Mouse (Mus musculus): Measurements from ENCODE around the gene Ripply3. TPM values are rescaled to one million over a fixed set of nuclear protein-coding genes. Genes with fewer than 3 reads are reported as not detected.

Gene Ripply3
- total and polyA plus RNA-seq, 2 experiments from 2014 or later = 0.20 TPM; not detected in 1

DNA sequence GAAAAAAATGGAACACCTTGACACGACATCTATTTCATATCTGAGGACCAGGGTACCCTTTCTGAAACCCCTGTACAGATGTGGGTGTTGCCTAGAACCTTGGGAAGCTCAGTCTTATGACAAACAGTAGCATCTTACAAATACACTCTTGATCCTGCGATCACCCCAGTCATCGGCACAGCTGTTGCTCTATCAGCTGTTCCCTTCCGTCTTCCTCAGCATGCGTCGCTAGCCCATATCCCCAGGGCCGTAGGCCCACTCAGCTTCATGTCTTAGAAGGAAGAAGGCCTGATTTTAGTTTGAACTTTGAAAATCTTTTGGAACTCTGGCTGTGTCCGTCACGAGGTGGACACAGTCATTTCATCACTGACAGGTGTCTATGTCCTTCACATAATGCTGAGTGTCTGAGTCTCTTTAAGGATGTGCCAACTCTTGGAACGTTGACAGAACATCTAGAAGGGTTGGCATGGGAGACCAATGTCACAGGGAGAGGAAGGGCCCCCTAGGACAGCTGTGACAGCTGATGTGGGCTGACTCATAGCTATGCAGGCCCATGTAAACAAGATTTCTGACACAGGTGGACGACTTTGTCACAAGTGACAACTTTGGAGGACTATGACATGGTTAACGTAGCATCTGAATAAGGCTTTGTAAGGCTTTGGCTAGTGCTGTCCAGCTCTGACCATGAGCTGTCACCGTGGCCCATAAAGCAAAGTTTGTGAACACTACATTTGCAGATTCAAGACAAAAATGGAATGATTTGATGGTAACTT lies 32.5 kb downstream of the Ripply3 start:
- no peak for ATAC-seq (ENCODE audit: low FRiP score)
- WGBS = 86% methylated on average over 13 of the region's 13 CpGs
- no peak for TF ChIP-seq CTCF (IDR thresholded peaks at IDR 0.05)

DNA sequence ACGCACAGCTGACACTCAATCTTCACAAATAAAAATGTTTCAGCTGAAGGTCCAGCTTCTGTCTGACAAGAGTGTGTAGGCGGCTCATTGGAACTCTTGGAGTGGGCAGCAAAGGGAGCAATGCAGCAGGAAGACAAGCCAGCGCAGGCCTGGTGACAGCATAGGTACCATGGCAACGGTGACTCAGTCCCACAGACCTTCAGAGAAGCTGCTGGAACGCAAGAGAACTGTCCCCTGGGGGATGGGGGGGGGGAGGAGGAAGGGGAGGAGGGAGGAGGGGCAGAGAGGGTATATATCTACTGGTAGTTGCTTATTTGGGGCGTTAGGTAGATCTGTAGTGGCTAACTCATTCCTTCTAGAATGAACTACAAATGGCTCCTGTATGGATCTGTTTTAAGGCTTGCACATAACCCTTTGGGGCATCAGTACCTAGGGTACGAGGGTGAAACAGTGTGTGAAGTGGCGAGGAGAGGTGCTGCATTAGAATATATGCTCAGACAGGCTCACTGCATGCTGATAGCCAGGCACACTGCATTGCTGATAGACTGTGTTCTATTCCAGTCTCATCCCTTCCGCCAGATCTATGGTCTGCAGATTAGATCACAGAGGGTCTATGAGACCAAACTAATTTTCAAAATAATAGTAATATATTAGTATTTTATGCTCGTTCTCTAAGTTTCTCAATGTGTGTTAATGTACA lies 34.1 kb downstream of the Ripply3 start:
- WGBS = 38% methylated on average over 10 of the region's 10 CpGs
- Histone ChIP-seq H3K27ac (ENCODE audit: low read depth, low read length) (peak overlapping the region; percentile 9; the same call in 1 of the 2 replicates), H3K9ac (replicated peaks; ENCODE audit: low read length, poor library complexity, severe bottlenecking) (no peak overlapping the region; the same call in 1 of the 2 replicates), H3K36me3 (ENCODE audit: insufficient read depth, low read length) (no peaks in the 10 kb centered on the region), H3K27me3 (ENCODE audit: insufficient read depth, low read length) (no peaks in the 10 kb centered on the region), H3K4me3 (ENCODE audit: low read depth, low read length) (no peak overlapping the region), H3K4me1 (ENCODE audit: insufficient read depth, low read length) (peaks cover 5% of the 10 kb centered on the region; the same call in 1 of the 2 replicates), H3K9me3 (ENCODE audit: low read length) (no peaks in the 10 kb centered on the region), H3K4me2 (ENCODE audit: low read depth, low read length, poor library complexity, severe bottlenecking) (peak overlapping the region; percentile 20; the same call in 1 of the 2 replicates)
- peak; percentile 81 for DNase-seq (ENCODE audit: low spot score)
- TF ChIP-seq CTCF (IDR thresholded peaks at IDR 0.05) = no peak
- ATAC-seq (ENCODE audit: low FRiP score) = peak; percentile 82

More for the DNA sequence above, 32.5 kb downstream of the Ripply3 start:
- Histone ChIP-seq H3K27me3 (ENCODE audit: insufficient read depth, low read length) (no peaks in the 10 kb centered on the region), H3K9me3 (ENCODE audit: low read length) (no peaks in the 10 kb centered on the region), H3K27ac (ENCODE audit: low read depth, low read length) (no peak overlapping the region), H3K36me3 (ENCODE audit: insufficient read depth, low read length) (no peaks in the 10 kb centered on the region), H3K4me3 (ENCODE audit: low read depth, low read length) (no peak overlapping the region), H3K4me1 (ENCODE audit: insufficient read depth, low read length) (peaks cover 5% of the 10 kb centered on the region; the same call in 1 of the 2 replicates), H3K9ac (replicated peaks; ENCODE audit: low read length, poor library complexity, severe bottlenecking) (no peak overlapping the region), H3K4me2 (ENCODE audit: low read depth, low read length, poor library complexity, severe bottlenecking) (no peak overlapping the region)
- no peak for DNase-seq (ENCODE audit: low spot score)

DNA sequence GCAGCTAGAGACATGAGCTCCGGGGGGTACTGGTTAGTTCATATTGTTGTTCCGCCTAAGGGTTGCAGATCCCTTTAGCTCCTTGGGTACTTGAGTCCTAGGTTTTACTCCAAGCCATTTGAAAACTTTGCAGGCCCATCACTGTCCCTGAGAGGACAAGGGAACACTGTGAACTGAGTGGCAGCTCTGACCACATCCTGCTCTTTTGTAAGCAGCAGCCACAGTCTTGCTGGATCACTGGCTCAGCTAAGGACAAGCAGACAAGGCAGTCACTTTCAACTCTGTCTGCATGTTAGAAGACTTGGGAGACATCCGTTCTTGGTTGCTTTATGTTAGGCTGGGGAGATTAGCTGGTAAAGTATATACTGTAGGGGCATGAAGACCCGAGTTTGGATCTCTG lies 35.6 kb downstream of the Ripply3 start:
- 97% methylated on average over 4 of the region's 4 CpGs for WGBS
- TF ChIP-seq CTCF (IDR thresholded peaks at IDR 0.05) = no peak
- H3K4me2 ChIP-seq (ENCODE audit: low read depth, low read length, poor library complexity, severe bottlenecking) = no peak overlapping the region
- no peaks in the 10 kb centered on the region for H3K27me3 ChIP-seq (ENCODE audit: insufficient read depth, low read length)
- H3K9me3 ChIP-seq (ENCODE audit: low read length) = no peaks in the 10 kb centered on the region
- H3K9ac ChIP-seq (replicated peaks; ENCODE audit: low read length, poor library complexity, severe bottlenecking) = no peak overlapping the region
- H3K4me3 ChIP-seq (ENCODE audit: low read depth, low read length) = no peak overlapping the region
- no peaks in the 10 kb centered on the region for H3K36me3 ChIP-seq (ENCODE audit: insufficient read depth, low read length)
- H3K27ac ChIP-seq (ENCODE audit: low read depth, low read length) = no peak overlapping the region
- peaks cover 8% of the 10 kb centered on the region; the same call in 1 of the 2 replicates for H3K4me1 ChIP-seq (ENCODE audit: insufficient read depth, low read length)
- DNase-seq (ENCODE audit: low spot score) = no peak
- ATAC-seq (ENCODE audit: low FRiP score) = no peak

DNA sequence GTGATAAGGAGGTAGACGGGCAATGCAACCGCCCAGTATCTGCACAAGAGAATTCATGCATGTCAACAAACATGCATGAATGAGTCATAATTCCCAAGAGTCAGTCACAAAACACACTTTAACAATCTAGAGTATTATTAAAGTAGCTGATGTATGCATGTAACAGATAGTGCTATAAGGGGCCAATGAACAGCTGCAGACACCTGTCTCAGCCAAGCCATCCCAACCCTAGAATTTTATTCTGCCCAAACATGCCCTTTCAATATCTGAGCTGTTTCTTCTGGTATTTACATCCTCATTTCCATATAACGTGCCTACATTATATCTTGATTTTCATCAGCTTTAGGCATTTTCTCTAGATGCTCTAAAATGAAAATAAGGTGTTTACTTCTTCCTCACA lies 37.2 kb downstream of the Ripply3 start:
- 96% methylated on average over 3 of the region's 3 CpGs for WGBS
- ATAC-seq (ENCODE audit: low FRiP score) (no peak), DNase-seq (ENCODE audit: low spot score) (no peak)
- TF ChIP-seq CTCF (IDR thresholded peaks at IDR 0.05) = no peak
- H3K4me1 ChIP-seq (ENCODE audit: insufficient read depth, low read length) = peaks cover 13% of the 10 kb centered on the region; the same call in 1 of the 2 replicates
- H3K4me3 ChIP-seq (ENCODE audit: low read depth, low read length) = no peak overlapping the region
- H3K4me2 ChIP-seq (ENCODE audit: low read depth, low read length, poor library complexity, severe bottlenecking) = no peak overlapping the region
- H3K27me3 ChIP-seq (ENCODE audit: insufficient read depth, low read length) = no peaks in the 10 kb centered on the region
- H3K27ac ChIP-seq (ENCODE audit: low read depth, low read length) = no peak overlapping the region
- H3K9me3 ChIP-seq (ENCODE audit: low read length) = no peaks in the 10 kb centered on the region
- H3K9ac ChIP-seq (replicated peaks; ENCODE audit: low read length, poor library complexity, severe bottlenecking) = no peak overlapping the region
- H3K36me3 ChIP-seq (ENCODE audit: insufficient read depth, low read length) = no peaks in the 10 kb centered on the region

DNA sequence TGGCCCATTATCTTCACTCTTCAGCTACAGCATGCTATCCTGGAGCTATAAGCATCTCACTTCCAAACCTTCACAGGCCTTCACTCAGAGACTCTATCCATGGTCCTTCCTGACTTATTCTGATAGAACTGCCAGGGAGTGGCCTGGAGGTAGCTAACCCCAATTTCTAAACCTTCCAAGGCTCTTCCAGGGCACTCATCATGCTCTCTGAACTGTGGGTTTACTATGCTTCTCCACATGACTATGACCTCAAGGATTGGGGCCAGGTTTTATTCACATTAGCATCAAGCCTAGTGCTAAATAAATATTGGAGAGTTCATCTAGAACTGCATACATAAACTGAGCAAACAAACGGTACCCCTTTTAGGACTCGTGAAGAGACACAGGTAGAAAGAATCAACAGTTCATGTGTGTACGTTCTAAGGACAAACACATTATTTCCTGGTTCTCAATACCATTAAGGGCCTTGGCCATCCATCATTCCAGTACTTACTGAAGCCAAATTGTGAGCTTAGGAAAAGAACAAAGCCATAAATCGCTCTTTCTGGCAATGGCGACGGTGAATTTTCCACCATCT lies 41.5 kb downstream of the Ripply3 start:
- H3K4me1 ChIP-seq (ENCODE audit: insufficient read depth, low read length) = peaks cover 8% of the 10 kb centered on the region; the same call in 1 of the 2 replicates
- ATAC-seq (ENCODE audit: low FRiP score) = no peak
- peak overlapping the region; percentile 100 for H3K27ac ChIP-seq (ENCODE audit: low read depth, low read length)
- TF ChIP-seq CTCF (IDR thresholded peaks at IDR 0.05) = no peak
- H3K36me3 ChIP-seq (ENCODE audit: insufficient read depth, low read length) = no peaks in the 10 kb centered on the region
- DNase-seq (ENCODE audit: low spot score) = peak; percentile 7
- peak overlapping the region; percentile 48 for H3K4me2 ChIP-seq (ENCODE audit: low read depth, low read length, poor library complexity, severe bottlenecking)
- H3K9ac ChIP-seq (replicated peaks; ENCODE audit: low read length, poor library complexity, severe bottlenecking) = peak overlapping the region; percentile 100
- peak overlapping the region; percentile 92 for H3K4me3 ChIP-seq (ENCODE audit: low read depth, low read length)
- H3K27me3 ChIP-seq (ENCODE audit: insufficient read depth, low read length) = no peaks in the 10 kb centered on the region
- no peaks in the 10 kb centered on the region for H3K9me3 ChIP-seq (ENCODE audit: low read length)
- 6% methylated on average over 6 of the region's 6 CpGs for WGBS

Measured in midbrain, postnatal 0 days (tissue).